In the genomic region with DNA sequence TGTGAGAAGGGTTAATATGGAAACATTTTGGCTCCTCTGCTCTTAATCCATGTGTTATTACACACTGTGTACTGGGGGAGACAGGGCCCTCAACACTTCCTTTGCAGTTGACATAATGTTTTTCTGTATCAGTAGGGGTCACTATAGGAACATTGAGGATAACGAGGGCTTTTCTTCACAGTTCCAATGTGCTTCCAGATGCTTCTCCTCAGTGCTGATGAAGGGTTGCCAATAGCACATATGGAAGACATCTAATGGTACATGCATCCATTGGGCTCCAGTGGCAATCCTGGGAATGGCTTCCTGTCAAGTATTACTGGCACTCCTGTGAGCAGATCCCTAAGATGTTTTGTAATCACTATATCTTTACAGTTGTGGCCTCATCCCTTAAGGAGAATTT, we compare ENCODE assay signal across 10 mouse cellular contexts.
A peak's percentile ranks its signal among the peaks of the same experiment; 100 is the strongest.
DNase-seq lines count a peak whose midpoint lies in the region; ATAC-seq lines count a peak whose summit lies in the region.
"Had no signal": no experiment of that assay in that cellular context is flagged by ENCODE, and none has a peak within 500 bp of the region (broad histone marks: within the 10 kb centered on the region; RNA-seq: fewer than 3 reads in every experiment).

No protein-coding gene starts in this region.

- H3K9me3 ChIP-seq in forebrain, embryonic 16.5 days (ENCODE audit: control insufficient read depth, low read length): no peaks in the 10 kb centered on the region
- H3K9me3 ChIP-seq in forebrain, embryonic 15.5 days: no peaks in the 10 kb centered on the region
- H3K9me3 ChIP-seq in embryonic facial prominence, embryonic 13.5 days: no peaks in the 10 kb centered on the region
- H3K9me3 ChIP-seq: neural tube, embryonic 13.5 days had no signal

- 16% methylated on average over 1 of the region's 1 CpGs for WGBS in forebrain, embryonic 16.5 days
- WGBS in forebrain, embryonic 15.5 days: 17% methylated on average over 1 of the region's 1 CpGs
- WGBS in embryonic facial prominence, embryonic 13.5 days: 24% methylated on average over 1 of the region's 1 CpGs

- peak; percentile 6 to 8 for DNase-seq in kidney, postnatal 4 days
- no peak for DNase-seq in kidney, postnatal 25 days
- DNase-seq in frontal cortex, postnatal 25 days (ENCODE audit: low spot score in 2 of 2): no peak
- no peak for DNase-seq in Muller cell, postnatal 12 days (ENCODE audit: inconsistent ontology term)
- DNase-seq: adrenal gland, postnatal 14 days had no signal

- peak; percentile 52 for ATAC-seq in forebrain, embryonic 16.5 days
- ATAC-seq in forebrain, embryonic 15.5 days (replicated peaks): no peak; the same call in 1 of the 2 replicates
- 0 out of 2 replicates have a peak, but pooled peaks have one; percentile 37 for ATAC-seq in embryonic facial prominence, embryonic 13.5 days (ENCODE audit: insufficient number of reproducible peaks, insufficient read depth, low FRiP score, low TSS enrichment, low read depth)
- ATAC-seq in megakaryocyte progenitor cell, adult 5-6 weeks (replicated peaks; ENCODE audit: poor library complexity): 0 out of 2 replicates have a peak, but pooled peaks have one; percentile 54

- H3K4me1 ChIP-seq in forebrain, embryonic 16.5 days (replicated peaks; ENCODE audit: control insufficient read depth, insufficient read depth, low read length): 0 out of 2 replicates have a peak, but pooled peaks cover 2% of the 10 kb centered on the region
- H3K4me1 ChIP-seq in forebrain, embryonic 15.5 days: 0 out of 2 replicates have a peak, but pooled peaks cover 4% of the 10 kb centered on the region
- H3K4me1 ChIP-seq in embryonic facial prominence, embryonic 13.5 days: peaks cover 5% of the 10 kb centered on the region
- H3K4me1 ChIP-seq: neural tube, embryonic 13.5 days had no signal

- H3K4me3 ChIP-seq in forebrain, embryonic 16.5 days (replicated peaks; ENCODE audit: low read length): no peak overlapping the region
- H3K4me3 ChIP-seq in forebrain, embryonic 15.5 days: no peak overlapping the region
- no peak overlapping the region for H3K4me3 ChIP-seq in embryonic facial prominence, embryonic 13.5 days
- H3K4me3 ChIP-seq: neural tube, embryonic 13.5 days had no signal

- no peak overlapping the region for H3K27ac ChIP-seq in forebrain, embryonic 16.5 days (ENCODE audit: low read length)
- no peak overlapping the region for H3K27ac ChIP-seq in forebrain, embryonic 15.5 days (replicated peaks)
- H3K27ac ChIP-seq in embryonic facial prominence, embryonic 13.5 days: no peak overlapping the region
- H3K27ac ChIP-seq: neural tube, embryonic 13.5 days had no signal

- no peaks in the 10 kb centered on the region for H3K27me3 ChIP-seq in forebrain, embryonic 16.5 days (replicated peaks; ENCODE audit: control insufficient read depth, insufficient read depth, low read length)
- H3K27me3 ChIP-seq in forebrain, embryonic 15.5 days: no peaks in the 10 kb centered on the region
- H3K27me3 ChIP-seq in embryonic facial prominence, embryonic 13.5 days: no peaks in the 10 kb centered on the region
- H3K27me3 ChIP-seq: neural tube, embryonic 13.5 days had no signal

- no peaks in the 10 kb centered on the region for H3K36me3 ChIP-seq in forebrain, embryonic 16.5 days (ENCODE audit: control insufficient read depth, insufficient read depth)
- H3K36me3 ChIP-seq in forebrain, embryonic 15.5 days: no peaks in the 10 kb centered on the region
- no peaks in the 10 kb centered on the region for H3K36me3 ChIP-seq in embryonic facial prominence, embryonic 13.5 days
- H3K36me3 ChIP-seq: neural tube, embryonic 13.5 days had no signal

- H3K4me2 ChIP-seq in forebrain, embryonic 16.5 days (ENCODE audit: low read length): no peak overlapping the region
- no peak overlapping the region for H3K4me2 ChIP-seq in forebrain, embryonic 15.5 days (replicated peaks)
- H3K4me2 ChIP-seq in embryonic facial prominence, embryonic 13.5 days: no peak overlapping the region
- H3K4me2 ChIP-seq: neural tube, embryonic 13.5 days had no signal

- H3K9ac ChIP-seq in forebrain, embryonic 16.5 days (replicated peaks; ENCODE audit: low read depth, low read length): no peak overlapping the region
- no peak overlapping the region for H3K9ac ChIP-seq in forebrain, embryonic 15.5 days (replicated peaks)
- H3K9ac ChIP-seq in embryonic facial prominence, embryonic 13.5 days: no peak overlapping the region
- H3K9ac ChIP-seq: neural tube, embryonic 13.5 days had no signal

Comparison
In these comparisons a context has a peak if more than half of its experiments do, and no peak if none do; other contexts are left out.
1. DNase-seq: peak in kidney, postnatal 4 days (2 of 2); none in kidney, postnatal 25 days (0 of 2), frontal cortex, postnatal 25 days (0 of 2) and Muller cell, postnatal 12 days (single experiment).